20 mouse cellular contexts compared by ENCODE assay signal in the genomic region with DNA sequence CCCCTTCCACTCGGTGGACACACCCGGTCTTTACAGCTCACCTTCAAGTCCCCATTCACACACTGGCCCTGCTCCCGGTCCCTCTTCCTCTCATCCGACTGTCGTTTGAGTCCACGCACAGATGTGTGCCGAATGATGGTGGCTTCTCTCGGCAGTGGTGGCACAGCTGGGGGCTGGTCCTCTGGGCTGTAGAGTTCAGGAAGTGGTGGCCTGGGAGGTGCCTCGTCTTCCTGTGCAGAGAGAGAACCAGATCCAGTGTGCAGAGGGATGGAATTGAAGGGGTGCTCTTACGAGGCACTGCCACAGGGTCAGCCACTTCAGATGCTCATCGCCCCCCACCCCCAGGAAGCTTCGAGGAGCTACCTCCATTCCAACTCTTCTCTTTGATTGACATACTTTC. TPM values are rescaled to one million over a fixed set of nuclear protein-coding genes. Genes with fewer than 3 reads are reported as not detected.
"Had no signal": no experiment of that assay in that cellular context is flagged by ENCODE, and none has a peak within 500 bp of the region (broad histone marks: within the 10 kb centered on the region; RNA-seq: fewer than 3 reads in every experiment).

No protein-coding gene starts in this region.

- ATAC-seq: liver, postnatal 0 days; lung, postnatal 0 days; midbrain, embryonic 16.5 days had no signal

- DNase-seq: liver, postnatal 0 days; lung, adult 2 months; lung, postnatal 14 days; lung, postnatal 36 days; right cerebral cortex, postnatal 14 days; thymus, adult 2 months; thymus, postnatal 25 days; thymus, postnatal 4 days had no signal

- H3K4me1 ChIP-seq: liver, embryonic 15.5 days; midbrain, embryonic 12.5 days; neural tube, embryonic 12.5 days; stomach, embryonic 15.5 days had no signal

- H3K27me3 ChIP-seq: liver, embryonic 15.5 days; lung, embryonic 15.5 days; midbrain, embryonic 12.5 days; neural tube, embryonic 12.5 days; stomach, embryonic 15.5 days had no signal

- H3K4me3 ChIP-seq: liver, embryonic 15.5 days; lung, embryonic 15.5 days; midbrain, embryonic 10.5 days; midbrain, embryonic 12.5 days; myocyte; neural tube, embryonic 12.5 days; stomach, embryonic 15.5 days had no signal

- H3K36me3 ChIP-seq: liver, embryonic 15.5 days; stomach, embryonic 15.5 days had no signal

- H3K27ac ChIP-seq: liver, embryonic 15.5 days; lung, embryonic 15.5 days; macrophage; midbrain, embryonic 10.5 days; midbrain, embryonic 12.5 days; neural tube, embryonic 12.5 days; stomach, embryonic 15.5 days; stomach, postnatal 0 days had no signal

RNA-seq across cellular contexts. Expression of a gene that starts 52.7 kb away (rescaled TPM):
- total RNA-seq: neutrophil, adult 5-6 weeks had no signal
